Mouse (Mus musculus) midbrain, embryonic 16.5 days (tissue): ENCODE data around the gene Bbs9. TPM values are rescaled to one million over a fixed set of nuclear protein-coding genes. Genes with fewer than 3 reads are reported as not detected.

Experiments
- ATAC-seq: fragments of 200-750 bp; cut with Nextera tagmentation; 2 replicates; pipeline ENCODE4 v1.8.0; 2017; ENCODE audit warnings: moderate TSS enrichment
- H3K27ac ChIP-seq: fragments of 300-500 bp; sonication (generic); 2 replicates; pipeline ENCODE4 v1.5.1; 2014; ENCODE audit warnings: mild to moderate bottlenecking, low read length, mixed read lengths
- H3K27me3 ChIP-seq: fragments of 300-500 bp; sonication (generic); 2 replicates; pipeline ENCODE4 v1.6.1; 2014; ENCODE audit warnings: low read depth, low read length, mixed read lengths; ENCODE audit not compliant: control insufficient read depth, insufficient read depth
- H3K36me3 ChIP-seq: fragments of 300-500 bp; sonication (generic); 2 replicates; pipeline ENCODE4 v1.6.1; 2014; ENCODE audit warnings: mild to moderate bottlenecking, low read length, moderate library complexity, mixed read lengths; ENCODE audit not compliant: control insufficient read depth, insufficient read depth
- H3K4me1 ChIP-seq: fragments of 300-500 bp; sonication (generic); 2 replicates; pipeline ENCODE4 v1.6.1; 2014; ENCODE audit warnings: mild to moderate bottlenecking, low read length, mixed read lengths; ENCODE audit not compliant: control insufficient read depth, insufficient read depth
- H3K4me2 ChIP-seq: fragments of 300-500 bp; sonication (generic); 2 replicates; pipeline ENCODE4 v1.6.1; 2014; ENCODE audit warnings: mild to moderate bottlenecking, low read length, mixed read lengths
- H3K4me3 ChIP-seq: fragments of 300-500 bp; sonication (generic); 2 replicates; pipeline ENCODE4 v1.5.1; 2014; ENCODE audit warnings: low read depth, mild to moderate bottlenecking, low read length, moderate library complexity, mixed read lengths
- H3K9ac ChIP-seq: fragments of 300-500 bp; sonication (generic); 2 replicates; pipeline ENCODE4 v1.6.1; 2014; ENCODE audit warnings: low read depth, low read length, mixed read lengths
- H3K9me3 ChIP-seq: fragments of 300-500 bp; sonication (generic); replicated peaks from 2 replicates; pipeline ENCODE4 v1.6.1; 2014; ENCODE audit warnings: mild to moderate bottlenecking, low read length, mixed read lengths; ENCODE audit not compliant: control insufficient read depth, poor library complexity, severe bottlenecking
- WGBS: fragments of 180-500 bp; shearing (Covaris S2); extraction: QIAGEN DNeasy Blood & Tissue Kit; methylation state at CpG from one replicate; pipeline ENCODE4 v1.1.7; 2014; 5-methylcytosine and 5-hydroxymethylcytosine counted together
- polyA plus RNA-seq: library from polyadenylated mRNA; unstranded; fragments of >200 nt; fragmentation: Nextera tagmentation; extraction: Ambion mirVana; gene quantifications from 2 replicates; pipeline ENCODE4 v1.2.1, GENCODE M21; 2015

Bbs9 gene
- polyA plus RNA-seq, 1 experiment from 2014 or later, result 29.3 TPM

DNA sequence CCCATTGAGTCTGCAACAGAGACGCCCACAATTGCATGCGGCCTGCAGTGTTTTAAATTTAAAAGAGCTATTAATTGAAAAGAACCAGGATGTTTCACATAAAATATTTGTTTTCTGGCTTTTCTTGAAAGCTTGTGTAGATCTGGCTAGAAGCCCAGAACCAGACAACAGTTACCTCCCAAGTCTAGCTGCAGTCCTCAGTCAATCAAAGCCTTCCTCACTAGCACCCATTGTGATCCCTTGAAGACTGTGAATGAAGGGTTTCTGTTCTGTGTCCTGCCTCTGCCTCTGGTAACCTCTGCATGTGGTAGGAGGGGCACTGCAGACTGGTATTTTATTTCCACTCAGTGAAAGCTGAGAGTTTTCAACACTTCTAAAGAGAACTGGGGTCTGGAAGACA, 27.5 kb downstream of the Bbs9 start:
- WGBS, result 73% methylated on average over 2 of the region's 2 CpGs
- H3K27me3 ChIP-seq, result no peaks in the 10 kb centered on the region
- H3K9me3 ChIP-seq, result no peaks in the 10 kb centered on the region
- no peak overlapping the region for H3K4me2 ChIP-seq
- H3K27ac ChIP-seq, result no peak overlapping the region
- ATAC-seq, result no peak
- H3K4me3 ChIP-seq, result no peak overlapping the region
- no peak overlapping the region for H3K9ac ChIP-seq
- H3K4me1 ChIP-seq, result no peaks in the 10 kb centered on the region
- 0 out of 2 replicates have a peak, but pooled peaks cover 6% of the 10 kb centered on the region for H3K36me3 ChIP-seq

DNA sequence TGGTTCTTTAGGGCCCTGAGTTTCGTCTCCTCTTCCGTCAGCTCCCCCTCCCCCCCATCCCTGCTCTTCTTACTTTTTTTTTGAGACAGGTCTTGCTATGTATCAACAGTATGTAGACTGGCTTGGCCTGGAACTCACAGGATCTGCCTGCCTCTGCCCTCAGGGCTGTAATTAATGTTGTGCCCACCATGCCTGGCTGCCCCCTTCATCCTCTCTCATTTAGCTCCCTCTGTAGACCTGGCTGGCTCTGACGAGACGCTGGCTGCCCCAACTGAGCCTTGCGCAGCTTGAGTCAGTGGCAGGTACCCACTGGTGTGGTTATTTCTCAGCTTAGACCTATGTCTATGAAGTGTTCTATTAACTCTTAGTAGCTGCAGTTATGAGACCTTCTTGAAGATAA, 28.1 kb downstream of the Bbs9 start:
- Histone ChIP-seq H3K27ac (no peak overlapping the region), H3K4me3 (no peak overlapping the region), H3K9ac (no peak overlapping the region), H3K4me2 (no peak overlapping the region), H3K27me3 (no peaks in the 10 kb centered on the region), H3K4me1 (no peaks in the 10 kb centered on the region), H3K9me3 (no peaks in the 10 kb centered on the region), H3K36me3 (0 out of 2 replicates have a peak, but pooled peaks cover 6% of the 10 kb centered on the region)
- no peak for ATAC-seq
- WGBS, result 81% methylated on average over 5 of the region's 5 CpGs

DNA sequence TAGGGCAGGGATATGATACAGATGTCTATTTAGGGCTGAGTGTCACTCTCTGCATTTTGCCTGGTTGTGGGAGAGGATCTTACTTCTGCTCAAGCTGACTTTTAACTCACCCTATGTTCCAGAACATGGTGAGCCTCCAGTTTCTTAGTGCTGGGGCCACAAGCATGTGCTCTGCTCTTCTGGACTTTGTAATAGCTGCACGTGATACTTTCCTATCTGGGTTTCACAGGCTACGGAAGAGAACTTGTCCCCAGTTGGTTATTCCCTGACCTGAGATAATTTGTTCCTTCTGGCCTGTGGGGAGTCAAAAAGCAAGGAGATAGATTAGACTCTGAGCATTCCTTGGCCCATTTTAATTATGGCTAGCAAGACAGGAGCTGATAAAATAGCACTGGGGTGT, 30.1 kb downstream of the Bbs9 start:
- no peak overlapping the region for H3K4me2 ChIP-seq
- H3K27ac ChIP-seq, result no peak overlapping the region
- no peak for ATAC-seq
- no peaks in the 10 kb centered on the region for H3K27me3 ChIP-seq
- H3K36me3 ChIP-seq, result 0 out of 2 replicates have a peak, but pooled peaks cover 2% of the 10 kb centered on the region
- no peaks in the 10 kb centered on the region for H3K9me3 ChIP-seq
- no peaks in the 10 kb centered on the region for H3K4me1 ChIP-seq
- no peak overlapping the region for H3K4me3 ChIP-seq
- no peak overlapping the region for H3K9ac ChIP-seq
- WGBS, result 84% methylated on average over 2 of the region's 2 CpGs

DNA sequence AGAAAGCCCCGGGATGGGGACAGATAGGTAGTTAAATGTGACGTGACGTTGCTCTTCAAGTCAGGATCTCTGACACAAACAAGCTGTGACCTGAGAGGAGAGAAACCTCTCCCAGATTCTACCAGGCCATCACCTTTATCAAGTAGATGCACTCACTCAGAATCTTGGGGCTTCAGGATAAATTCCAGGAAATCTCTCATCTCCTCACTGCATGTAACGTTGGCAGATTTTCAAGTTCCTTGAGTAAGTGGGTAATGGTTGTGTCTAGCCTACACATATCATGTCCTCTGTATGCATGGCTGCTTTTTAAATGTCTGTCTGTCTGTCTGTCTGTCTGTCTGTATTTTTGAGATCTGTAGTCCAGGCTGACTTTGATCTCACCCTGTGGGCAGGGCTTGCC, 39.6 kb downstream of the Bbs9 start:
- ATAC-seq, result no peak
- H3K27ac ChIP-seq, result no peak overlapping the region
- H3K9me3 ChIP-seq, result no peaks in the 10 kb centered on the region
- no peak overlapping the region for H3K4me3 ChIP-seq
- no peaks in the 10 kb centered on the region for H3K36me3 ChIP-seq
- no peaks in the 10 kb centered on the region for H3K4me1 ChIP-seq
- H3K27me3 ChIP-seq, result no peaks in the 10 kb centered on the region
- 92% methylated on average over 4 of the region's 4 CpGs for WGBS
- no peak overlapping the region for H3K9ac ChIP-seq
- no peak overlapping the region for H3K4me2 ChIP-seq

DNA sequence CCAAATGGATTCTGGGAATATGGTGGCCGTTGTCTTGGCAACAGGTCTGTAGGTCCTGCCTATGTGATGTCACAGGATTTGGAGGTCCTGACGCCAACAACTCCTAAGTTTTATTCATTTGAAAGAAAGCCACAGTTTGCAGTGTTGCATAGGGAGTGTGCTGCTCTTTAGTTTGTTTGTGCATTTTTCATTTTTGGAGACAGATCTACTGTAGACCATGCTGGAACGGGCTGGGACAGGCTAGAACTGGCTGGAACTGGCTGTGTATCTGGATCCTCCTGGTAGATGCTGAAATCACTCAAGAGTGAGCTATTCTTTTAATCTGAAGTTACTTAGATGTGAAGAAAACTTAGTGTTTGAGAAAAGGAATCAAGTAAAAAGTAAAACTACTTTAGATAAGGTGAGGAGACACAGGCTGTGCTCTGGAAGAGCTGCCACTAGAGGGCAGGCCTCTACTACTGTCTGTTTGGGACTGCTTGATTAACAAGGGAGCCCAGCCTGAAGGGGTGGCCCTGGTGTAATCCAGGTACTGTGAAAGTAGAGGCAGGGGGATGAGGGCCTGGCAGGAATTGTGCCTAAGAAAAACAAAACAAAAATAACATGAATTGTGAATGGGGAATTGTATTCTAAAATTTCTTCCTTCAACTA, 43.0 kb downstream of the Bbs9 start:
- WGBS, result 88% methylated on average over 3 of the region's 3 CpGs
- H3K4me3 ChIP-seq, result no peak overlapping the region
- no peaks in the 10 kb centered on the region for H3K4me1 ChIP-seq
- H3K36me3 ChIP-seq, result no peaks in the 10 kb centered on the region
- H3K27me3 ChIP-seq, result no peaks in the 10 kb centered on the region
- H3K4me2 ChIP-seq, result no peak overlapping the region
- H3K9me3 ChIP-seq, result no peaks in the 10 kb centered on the region; the same call in 1 of the 2 replicates
- no peak overlapping the region for H3K9ac ChIP-seq
- peak; percentile 79; the same call in 1 of the 2 replicates for ATAC-seq
- H3K27ac ChIP-seq, result no peak overlapping the region

DNA sequence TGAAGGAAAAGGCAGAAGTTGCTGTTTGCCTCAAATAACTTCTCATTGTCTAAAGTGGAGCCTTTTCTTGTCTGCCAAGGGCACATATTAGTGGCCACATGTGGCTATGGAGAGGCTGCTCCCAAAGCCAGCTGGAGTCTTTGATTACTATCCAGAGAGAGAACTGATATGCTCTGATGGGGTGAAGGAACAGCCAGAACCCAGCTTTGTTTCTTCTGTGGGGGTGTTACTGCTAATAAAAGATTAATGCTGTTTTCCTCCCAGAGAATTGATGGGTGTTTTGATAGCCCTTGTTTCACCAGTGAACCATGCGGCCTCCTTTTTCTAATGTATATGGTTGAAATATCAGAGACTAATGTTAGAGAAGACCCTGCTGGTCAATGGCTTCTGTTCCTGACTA, 47.9 kb downstream of the Bbs9 start:
- H3K9me3 ChIP-seq, result peaks cover 6% of the 10 kb centered on the region; the same call in 1 of the 2 replicates

DNA sequence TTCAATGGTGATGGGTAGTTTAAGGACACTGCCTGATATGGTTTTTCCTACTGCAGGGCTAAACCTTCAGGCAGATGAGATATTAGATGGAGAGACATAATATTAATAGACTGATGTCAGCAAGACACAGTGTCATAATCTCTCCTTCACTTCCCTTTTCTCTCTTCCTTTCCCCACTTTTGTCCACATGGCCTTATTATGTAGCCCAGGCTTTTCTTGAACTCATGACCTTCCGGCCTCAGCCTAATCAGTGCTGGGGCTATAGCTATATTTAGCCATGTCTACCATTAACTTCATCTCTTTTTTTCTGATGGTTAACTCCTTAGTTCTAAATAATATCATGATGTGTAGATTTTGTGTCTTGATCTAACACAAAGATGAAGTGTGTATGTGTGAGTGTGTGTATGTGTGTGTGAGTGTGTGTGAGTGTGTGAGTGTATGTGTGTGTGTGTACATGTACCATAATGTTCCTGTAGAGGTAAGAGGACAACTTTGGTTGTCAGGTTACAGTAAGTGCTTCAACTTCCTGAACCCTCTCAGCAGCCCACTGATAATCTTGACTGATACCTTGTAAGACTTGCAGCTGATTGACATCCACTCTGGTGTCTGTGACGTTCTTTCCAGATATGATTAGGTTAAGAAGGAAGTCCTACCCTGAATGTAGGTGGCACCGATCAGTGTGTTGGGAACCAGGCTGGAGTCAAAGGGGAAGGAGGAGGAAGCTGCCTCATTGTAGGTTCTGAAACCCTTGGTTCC, 55.4 kb downstream of the Bbs9 start:
- Histone ChIP-seq H3K4me2 (no peak overlapping the region), H3K4me1 (peaks cover 3% of the 10 kb centered on the region; the same call in 1 of the 2 replicates), H3K36me3 (no peaks in the 10 kb centered on the region; the same call in 1 of the 2 replicates), H3K9me3 (0 out of 2 replicates have a peak, but pooled peaks cover 6% of the 10 kb centered on the region), H3K27me3 (no peaks in the 10 kb centered on the region), H3K4me3 (no peak overlapping the region), H3K27ac (no peak overlapping the region), H3K9ac (no peak overlapping the region)
- no peak for ATAC-seq
- 92% methylated on average over 3 of the region's 3 CpGs for WGBS

More for the DNA sequence above, 47.9 kb downstream of the Bbs9 start:
- Histone ChIP-seq H3K27me3 (no peaks in the 10 kb centered on the region), H3K4me2 (no peak overlapping the region), H3K4me1 (no peaks in the 10 kb centered on the region), H3K9ac (no peak overlapping the region), H3K27ac (no peak overlapping the region), H3K4me3 (no peak overlapping the region), H3K36me3 (no peaks in the 10 kb centered on the region; the same call in 1 of the 2 replicates)
- ATAC-seq, result no peak
- WGBS, result 100% methylated on average over 1 of the region's 1 CpGs

DNA sequence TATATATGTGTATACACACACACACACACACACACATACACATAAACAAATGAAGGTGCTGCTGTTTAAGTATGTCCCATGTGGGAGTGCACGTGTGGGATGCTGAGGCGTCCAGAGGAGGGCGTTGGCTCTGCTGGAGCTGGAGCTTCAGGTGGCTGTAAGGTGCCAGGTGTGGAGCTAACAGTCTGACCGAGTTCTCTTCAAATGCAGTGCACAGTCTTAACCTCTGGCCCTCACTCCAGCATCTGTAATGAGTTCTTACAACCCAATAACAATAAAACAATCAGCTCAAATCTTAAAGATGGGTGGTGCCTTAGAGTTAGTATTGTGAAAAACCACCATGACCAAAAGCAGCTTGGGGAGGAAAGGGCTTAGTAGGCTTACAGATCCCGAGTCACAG, 56.6 kb downstream of the Bbs9 start:
- no peak for ATAC-seq
- H3K36me3 ChIP-seq, result no peaks in the 10 kb centered on the region
- H3K4me1 ChIP-seq, result peaks cover 3% of the 10 kb centered on the region; the same call in 1 of the 2 replicates
- H3K9ac ChIP-seq, result no peak overlapping the region
- H3K4me2 ChIP-seq, result no peak overlapping the region
- no peak overlapping the region for H3K4me3 ChIP-seq
- H3K27me3 ChIP-seq, result no peaks in the 10 kb centered on the region
- H3K27ac ChIP-seq, result no peak overlapping the region
- H3K9me3 ChIP-seq, result 0 out of 2 replicates have a peak, but pooled peaks cover 2% of the 10 kb centered on the region
- 70% methylated on average over 5 of the region's 5 CpGs for WGBS
